Mouse (Mus musculus): Measurements from ENCODE around the gene H2afy2.

Gene H2afy2

DNA sequence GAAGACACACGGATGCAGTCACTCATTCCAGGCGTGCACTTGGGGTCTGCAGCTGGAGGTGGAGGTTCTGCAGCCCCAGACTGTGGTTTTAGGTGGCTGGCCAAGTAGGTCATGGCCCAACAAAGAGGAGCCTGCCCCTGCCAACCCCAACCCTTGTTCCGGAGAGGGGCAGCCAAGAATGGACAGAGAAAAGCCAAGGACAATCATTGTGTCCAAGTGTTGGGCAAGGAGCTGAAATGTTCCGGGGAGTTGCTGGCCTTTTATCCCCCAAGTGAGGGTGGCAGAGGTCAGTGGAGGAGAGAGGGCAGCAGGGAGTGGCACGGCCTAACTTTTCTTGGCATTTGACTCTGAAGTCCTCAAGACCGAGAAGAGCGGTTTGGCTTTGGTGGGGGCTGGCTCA is 63.6 kb downstream of the H2afy2 start:
- no peak for DNase-seq

DNA sequence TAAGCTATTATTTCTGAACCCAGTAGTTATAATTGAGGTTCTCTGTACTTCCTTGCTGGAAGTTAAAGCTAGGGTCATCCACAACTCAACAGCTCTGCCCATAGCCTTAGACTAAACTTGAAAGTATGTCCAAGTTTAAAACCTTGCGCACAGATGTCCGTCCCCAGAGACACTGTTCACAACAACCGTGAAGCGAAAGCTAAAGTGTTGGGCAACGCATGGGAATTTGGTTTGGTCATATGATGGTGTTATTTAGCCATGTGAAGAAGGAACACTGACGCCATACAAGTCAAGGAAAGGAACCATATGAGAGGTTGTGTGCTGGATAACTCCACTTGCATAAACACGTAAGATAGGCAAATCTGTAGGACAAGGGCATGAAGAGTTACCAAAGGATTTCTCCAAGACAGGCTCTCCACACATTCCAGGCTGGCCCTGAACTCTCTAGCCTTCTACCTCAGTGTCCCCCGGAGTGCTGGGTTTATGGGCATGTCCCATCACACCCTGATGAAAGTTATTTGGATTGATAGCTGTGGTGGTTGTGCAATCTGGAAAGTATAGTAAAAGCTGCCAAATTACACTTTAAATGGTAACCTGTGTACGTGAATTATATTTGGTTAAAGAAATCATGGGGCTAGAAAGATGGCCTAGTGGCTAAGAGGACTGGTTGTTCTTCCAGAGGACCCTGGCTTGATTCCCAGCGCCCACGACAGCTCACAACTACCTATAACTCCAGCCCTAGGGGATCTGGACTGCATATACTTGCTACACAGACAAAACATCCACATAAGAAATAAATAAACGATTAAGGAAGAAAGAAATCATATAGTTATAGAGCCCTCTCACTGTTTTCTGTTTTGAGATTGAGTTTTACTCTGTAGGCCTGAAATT is 66.3 kb downstream of the H2afy2 start:
- no peak for DNase-seq

DNA sequence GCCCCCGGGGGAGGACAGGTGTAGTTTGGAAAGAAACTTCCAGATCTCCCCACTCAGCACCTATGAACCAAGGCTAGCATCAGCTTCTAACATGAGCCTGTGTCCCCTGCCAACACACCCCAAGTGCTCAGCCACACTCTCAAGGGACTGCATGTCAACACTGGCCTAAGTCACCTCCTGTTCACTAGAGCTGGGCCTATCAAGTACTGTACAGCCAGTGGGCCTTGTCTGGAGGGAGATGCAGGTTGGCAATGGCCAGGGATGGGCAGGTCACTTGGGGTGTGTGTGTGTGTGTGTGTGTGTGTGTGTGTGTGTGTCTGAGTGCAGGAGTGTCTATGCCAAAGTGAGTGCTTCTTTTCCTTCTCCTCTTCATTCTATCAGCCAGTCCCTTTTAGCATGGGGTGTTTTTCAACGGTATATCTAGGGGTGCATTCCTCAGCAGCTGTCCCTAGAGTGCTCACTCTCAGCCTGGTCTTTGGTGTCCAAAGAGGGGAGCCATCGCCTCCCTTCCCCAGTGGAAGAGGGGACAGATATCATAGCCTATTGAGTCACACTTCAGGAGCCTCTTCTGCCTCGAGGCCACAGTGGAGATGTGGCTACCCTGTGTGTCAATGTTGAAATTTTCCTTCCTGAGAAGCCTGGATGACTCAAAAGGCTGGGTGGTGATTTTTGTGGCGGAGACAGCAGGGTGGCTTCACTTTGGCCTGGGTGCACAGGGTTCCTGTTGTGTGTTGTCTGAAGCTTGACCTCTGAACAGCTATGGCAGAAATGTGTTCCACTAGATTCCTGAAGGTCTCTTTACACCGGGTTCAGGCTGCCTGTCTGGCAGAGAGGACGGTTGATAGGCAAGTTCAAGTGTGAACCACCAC is 67.7 kb downstream of the H2afy2 start:
- DNase-seq, result no peak

DNA sequence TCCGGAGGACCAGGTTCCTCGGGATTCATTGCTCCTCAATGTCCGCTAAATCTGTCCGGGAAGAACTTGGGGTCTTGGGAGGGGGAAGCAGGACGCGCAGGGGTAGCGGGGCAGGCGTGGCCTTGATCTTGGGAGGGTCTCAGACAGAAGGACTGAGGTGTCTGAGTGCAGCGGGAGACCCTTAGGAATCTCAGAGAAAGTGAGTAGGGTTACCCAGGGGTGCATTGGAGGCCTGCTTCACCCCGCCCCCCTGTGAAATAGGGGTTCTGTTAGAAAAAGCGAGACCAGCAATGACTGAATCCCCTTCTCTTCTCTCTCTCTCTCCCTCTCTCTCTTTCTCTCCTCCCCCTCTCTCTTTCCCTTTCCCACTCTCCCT is 68.5 kb downstream of the H2afy2 start:
- no peak for DNase-seq

DNA sequence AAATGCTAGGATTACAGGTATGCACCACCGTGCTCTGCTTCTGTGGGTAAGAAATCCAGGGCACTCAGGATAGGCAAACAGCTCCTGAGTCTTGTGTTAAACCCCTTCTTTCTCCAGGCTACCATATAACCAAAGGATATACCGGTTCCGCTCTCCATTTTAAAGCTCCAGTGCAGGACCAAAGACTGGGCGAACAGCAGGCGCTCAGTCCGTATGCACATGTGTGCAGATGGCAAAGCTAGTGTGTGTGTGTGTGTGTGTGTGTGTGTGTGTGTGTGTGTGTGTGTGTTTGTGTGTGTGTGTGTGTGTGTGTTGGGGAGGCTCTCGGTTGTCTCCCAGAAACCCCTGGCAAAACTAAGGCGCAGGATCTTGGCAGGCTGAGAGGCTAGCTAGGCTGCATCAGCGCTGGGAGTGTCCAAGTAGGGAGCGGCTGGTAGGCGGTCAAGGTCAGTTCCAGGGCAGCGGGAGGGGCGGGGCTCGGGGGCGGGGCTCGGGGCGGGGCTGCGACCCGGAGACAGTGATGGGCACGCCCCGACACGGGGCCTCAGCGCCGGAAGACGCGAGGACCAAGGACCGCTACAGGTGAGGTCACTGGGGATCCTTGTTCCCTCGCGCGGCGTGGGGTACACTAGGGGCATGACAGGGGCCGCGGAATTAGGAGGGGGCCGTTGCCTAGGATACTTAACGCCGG is 69.0 kb downstream of the H2afy2 start, which contains the start of gene Aifm2:
Gene Aifm2, plus strand, starts transcription at position 493 of the 691 bp plus-strand sequence.
- DNase-seq, result peak; percentile 38

DNA sequence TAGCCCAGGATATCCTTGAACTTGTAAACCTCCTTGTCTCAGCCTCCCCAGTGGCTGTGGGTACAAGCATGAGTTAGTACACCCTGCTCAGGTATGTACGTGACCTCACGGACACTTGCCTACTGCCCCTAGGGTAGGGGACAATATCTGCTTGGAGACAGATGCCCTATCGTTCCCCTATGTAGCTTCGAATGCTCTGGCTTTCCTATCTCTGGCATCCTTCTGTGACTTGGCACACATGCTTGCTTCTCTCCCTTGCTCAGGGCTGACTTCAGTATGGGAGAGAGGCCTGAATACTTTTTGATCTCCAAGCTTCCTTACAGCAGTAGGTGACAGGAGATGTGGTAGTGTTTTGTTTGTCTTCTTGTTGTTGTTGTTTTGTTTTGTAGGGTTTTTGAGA is 69.8 kb downstream of the H2afy2 start:
- no peak for DNase-seq

DNA sequence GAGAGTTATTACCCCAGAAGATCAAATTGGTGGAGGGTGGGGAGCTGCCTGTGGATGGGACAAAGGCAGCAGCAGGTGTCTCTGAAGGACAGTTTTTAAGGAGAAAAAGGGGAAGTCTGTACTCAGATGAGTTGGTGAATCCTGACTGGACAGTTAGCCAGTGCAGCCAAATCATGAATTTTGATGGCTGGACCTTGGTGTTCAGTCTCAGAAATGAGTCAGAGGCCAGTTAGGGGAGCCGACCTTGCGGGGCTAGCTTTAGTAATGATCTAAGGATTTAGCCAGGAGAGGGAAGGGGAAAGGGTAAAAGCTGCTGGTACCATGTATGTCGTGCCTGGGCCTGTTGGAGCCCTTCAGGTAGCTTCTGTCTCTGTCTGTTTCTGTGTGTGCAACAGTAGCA is 70.3 kb downstream of the H2afy2 start:
- DNase-seq, result no peak

DNA sequence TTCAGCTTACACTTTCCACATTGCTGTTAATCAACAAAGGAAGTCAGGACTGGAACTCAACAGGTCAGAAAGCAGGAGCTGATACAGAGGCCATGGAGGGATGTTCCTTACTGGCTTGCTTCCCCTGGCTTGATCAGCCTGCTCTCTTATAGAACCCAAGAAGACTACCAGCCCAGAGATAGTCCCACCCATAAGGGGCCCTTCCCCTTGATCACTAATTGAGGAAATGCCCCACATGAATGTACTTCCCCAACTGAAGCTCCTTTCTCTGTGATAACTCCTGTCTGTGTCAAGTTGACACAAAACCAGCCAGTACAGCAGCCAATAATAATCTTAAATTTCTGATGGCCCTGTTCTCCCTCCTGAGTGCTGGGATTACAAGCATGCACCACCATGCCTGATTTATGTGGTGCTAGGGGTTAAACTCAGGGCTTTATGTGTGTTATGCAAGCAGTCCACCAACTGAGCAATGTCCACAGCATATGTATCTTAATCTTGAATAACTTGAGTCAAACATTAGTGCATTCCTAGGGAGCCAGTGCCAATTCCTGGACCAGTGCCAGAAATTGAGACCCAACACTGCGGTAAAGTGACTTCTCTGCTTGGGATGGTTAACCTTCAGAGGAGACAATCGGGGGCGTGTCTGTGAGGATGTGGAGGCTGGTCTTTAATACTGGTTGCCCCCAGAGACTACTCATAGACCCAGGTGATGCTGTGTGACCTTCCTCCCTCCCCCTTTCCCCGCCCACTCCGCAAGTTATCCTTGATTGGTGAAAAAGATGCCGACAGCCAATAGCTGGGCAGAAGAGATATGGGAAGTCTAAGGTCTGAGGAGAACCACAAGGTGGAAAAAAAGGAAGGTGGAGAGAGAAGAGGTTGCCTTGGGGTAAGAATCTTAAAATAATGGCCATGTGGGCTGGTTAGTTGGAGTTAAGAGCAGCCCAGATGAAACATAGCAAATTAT is 77.3 kb downstream of the H2afy2 start:
- DNase-seq, result no peak

DNA sequence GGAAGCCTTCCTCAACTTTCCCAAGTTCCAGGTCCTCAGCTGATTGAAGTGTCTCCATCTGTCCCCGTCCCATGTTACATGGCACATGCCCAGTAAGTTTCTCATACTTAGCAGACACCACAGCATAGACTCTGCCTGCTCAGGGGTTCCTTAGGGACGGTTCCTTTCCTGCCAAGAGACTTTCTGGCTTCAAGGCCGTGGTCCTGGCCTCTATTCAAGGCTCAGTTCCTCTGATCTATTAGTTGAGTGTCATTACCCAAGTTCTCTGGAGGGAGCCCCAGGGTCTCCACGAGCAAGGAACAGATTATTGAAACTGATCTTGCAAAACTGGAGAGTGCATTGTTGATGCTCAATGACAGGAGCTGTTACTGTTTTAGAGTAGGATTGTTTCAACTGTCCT is 79.3 kb downstream of the H2afy2 start:
- DNase-seq, result no peak

DNA sequence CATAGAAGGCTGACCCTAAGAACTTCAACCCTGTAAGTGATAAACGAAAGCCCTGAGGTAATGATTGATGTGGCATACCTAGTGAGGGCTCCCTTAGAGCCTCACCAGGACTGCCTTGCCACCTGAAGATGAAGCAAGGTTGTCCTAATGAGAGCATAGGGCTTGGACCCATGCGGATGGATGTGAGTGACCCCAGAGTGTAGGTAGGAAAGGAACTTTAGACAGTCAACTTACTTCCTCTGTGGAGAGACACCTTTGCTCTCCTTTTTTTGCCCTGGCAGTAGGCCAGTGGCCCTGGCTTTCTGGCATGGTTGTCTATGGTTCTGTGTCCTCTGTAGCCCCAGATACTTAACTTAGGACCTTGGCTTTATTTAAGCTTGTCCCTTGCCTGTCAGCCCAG is 86.9 kb downstream of the H2afy2 start:
- DNase-seq, result no peak

DNA sequence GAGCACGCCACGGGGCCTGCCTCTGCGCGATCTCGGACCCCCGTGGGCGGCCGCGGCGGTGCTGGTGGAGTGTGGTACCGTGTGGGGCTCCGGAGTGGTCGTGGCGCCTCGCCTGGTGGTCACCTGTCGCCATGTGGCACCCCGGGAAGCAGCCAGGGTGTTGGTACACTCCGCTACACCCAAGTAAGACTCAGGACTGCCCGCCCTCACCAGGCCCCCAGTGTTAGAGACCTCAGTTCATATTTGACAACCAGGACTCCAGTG is 87.5 kb downstream of the H2afy2 start:
- DNase-seq, result no peak

DNA sequence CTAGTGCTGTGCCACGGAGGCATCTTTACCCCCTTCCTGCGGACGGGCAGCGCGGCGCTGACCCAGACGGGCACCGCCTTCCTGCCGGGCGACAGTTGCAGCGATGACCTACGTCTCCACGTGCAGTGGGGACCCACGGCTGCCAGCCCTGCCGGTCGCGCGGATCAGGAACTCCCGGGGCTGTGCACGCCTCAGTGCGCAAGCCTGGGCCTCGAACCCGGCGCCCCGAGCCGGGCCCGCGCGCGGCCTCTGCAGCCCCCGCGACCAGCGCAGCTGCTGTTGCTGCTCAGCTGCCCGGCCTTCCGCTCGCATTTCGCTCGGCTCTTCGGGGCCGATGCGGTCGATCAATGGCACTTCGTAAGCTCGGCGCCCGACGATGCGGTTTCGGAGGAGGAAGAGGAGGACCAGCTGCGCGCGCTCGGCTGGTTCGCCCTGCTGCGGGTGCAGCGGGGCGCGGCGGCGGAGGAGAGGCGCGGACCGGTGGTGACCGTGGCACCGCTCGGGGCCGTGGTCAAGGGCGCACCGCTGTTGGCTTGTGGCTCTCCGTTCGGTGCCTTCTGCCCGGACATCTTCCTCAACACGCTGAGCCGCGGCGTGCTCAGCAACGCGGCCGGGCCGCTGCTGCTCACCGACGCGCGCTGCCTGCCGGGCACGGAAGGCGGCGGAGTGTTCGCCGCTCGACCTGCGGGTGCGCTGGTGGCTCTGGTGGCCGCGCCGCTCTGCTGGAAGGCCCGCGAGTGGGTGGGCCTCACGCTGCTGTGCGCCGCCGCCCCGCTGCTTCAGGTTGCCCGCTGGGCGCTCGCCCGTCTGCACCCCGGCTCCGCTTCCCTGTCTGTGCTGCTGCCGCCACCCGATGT is 88.0 kb downstream of the H2afy2 start:
- peak; percentile 69 for DNase-seq

DNA sequence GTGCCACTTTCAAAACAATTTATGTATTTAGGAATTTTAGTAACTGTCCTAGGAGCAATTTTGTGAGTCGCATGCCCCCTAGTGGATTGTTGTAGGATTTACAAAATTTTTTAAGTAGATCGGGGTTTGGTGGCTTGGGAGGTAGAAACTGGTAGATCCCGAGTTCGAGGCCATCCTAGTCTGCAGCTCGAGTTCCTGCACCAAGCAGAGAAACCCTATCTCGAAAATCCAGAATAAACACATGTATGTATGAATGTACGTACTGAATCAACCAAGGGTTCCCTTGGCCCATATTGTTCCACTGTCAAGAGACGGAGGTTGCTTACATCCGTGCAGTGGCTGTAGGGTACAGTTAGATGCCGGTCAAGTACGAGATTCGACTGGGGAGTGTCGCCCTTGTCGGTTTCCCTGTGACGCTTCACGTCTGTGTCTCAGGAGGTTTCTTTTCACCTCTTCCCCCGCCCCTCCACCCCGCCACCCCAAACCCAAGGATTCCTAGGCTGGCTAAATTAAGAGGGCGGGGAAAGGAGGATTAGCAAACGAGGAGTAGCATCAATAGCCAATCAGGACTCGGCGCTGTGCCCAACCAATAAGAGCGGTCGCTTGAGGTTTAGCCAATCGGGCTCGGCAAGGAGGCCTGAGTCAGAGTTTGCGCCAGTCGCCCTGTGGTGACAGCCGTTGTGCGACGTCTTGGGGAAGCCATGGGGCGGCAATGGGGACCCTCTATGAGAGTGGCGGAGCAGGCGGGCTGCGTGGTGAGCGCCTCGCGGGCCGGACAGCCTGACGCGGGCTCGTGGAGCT is 88.9 kb downstream of the H2afy2 start, which contains the start of gene Tysnd1:
Gene Tysnd1, plus strand, starts transcription at position 645 of the 801 bp plus-strand sequence.
- peak; percentile 91 for DNase-seq

DNA sequence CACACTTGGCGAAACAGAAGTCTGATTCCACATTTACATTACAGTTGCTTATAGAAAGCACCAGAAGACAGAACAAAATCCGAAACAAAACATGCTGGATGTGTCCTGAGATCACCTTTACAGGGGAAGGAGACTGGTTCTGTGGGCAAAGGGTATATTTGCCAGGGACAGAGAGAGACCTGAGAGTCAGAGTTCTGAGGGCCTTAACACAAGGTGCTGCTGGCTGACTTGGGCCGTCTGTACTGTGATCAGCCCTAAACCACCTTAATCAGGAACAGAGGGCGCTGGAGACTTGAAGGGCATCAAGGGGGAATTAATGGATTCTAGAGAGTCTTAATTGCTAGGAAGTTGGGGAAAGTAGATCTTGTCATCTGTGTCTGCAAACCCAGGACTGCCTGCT is 90.4 kb downstream of the H2afy2 start:
- DNase-seq, result no peak

DNA sequence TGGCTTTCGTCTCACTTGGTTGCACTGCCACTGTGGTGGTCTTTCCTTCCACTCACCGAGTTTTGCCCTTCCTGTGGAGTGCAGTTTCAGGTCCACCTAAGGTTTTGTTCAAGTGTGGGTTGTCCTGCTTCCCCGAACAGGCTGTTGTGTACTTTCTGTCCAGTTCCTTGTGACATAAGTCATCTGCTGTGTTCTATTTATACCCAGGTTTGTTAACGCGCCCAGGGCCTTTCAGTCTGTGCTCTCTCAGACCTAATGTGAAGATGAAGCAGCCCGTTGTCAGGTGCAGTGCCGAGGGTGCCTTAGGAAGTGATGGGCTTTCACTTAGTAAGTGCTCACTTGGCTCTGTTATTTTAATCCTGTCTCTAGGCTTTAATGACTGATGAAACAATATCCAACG is 94.5 kb downstream of the H2afy2 start:
- no peak for DNase-seq
